In the genomic region with DNA sequence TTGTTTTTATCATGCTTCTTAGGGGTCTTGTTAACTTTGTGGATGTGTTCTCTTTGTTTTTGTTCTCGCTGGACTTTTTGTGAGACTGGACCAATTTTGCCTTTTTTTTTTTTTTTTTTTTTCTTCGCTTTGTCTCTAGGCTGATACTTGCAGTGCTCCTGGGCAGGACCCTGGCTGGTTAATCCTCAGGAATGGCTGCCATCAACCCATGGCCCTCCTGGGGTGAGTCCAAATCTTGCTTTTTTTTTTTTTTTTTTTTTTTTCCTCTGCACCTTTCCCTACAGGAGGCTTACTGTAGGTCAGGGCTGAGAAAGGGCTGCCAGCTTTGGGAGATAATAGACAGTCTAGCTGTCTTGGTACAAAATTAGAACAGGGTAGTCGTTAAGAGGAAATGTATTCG, we compare ENCODE assay signal across 9 mouse cellular contexts. TPM values are rescaled to one million over a fixed set of nuclear protein-coding genes. Genes with fewer than 3 reads are reported as not detected.
DNase-seq lines count a peak whose midpoint lies in the region; ATAC-seq lines count a peak whose summit lies in the region.
"Had no signal": no experiment of that assay in that cellular context is flagged by ENCODE, and none has a peak within 500 bp of the region (broad histone marks: within the 10 kb centered on the region; RNA-seq: fewer than 3 reads in every experiment).

No protein-coding gene starts in this region.

- peak overlapping the region; percentile 79; the same call in 1 of the 2 replicates for H3K9ac ChIP-seq in lung, embryonic 15.5 days
- H3K9ac ChIP-seq in limb, embryonic 13.5 days, result peak overlapping the region; percentile 97
- no peak overlapping the region for H3K9ac ChIP-seq in stomach, embryonic 15.5 days

- 73% methylated on average over 4 of the region's 4 CpGs for WGBS in lung, embryonic 15.5 days
- 70% methylated on average over 4 of the region's 4 CpGs for WGBS in forebrain, embryonic 10.5 days
- 81% methylated on average over 4 of the region's 4 CpGs for WGBS in limb, embryonic 13.5 days
- WGBS in stomach, embryonic 15.5 days, result 63% methylated on average over 4 of the region's 4 CpGs

- H3K36me3 ChIP-seq in lung, embryonic 15.5 days, result peaks cover 44% of the 10 kb centered on the region
- H3K36me3 ChIP-seq in forebrain, embryonic 10.5 days (replicated peaks), result peaks cover 51% of the 10 kb centered on the region
- peaks cover 45% of the 10 kb centered on the region for H3K36me3 ChIP-seq in limb, embryonic 13.5 days
- peaks cover 41% of the 10 kb centered on the region for H3K36me3 ChIP-seq in stomach, embryonic 15.5 days

- H3K27ac ChIP-seq in lung, embryonic 15.5 days, result no peak overlapping the region
- peak overlapping the region; percentile 93 for H3K27ac ChIP-seq in forebrain, embryonic 10.5 days
- H3K27ac ChIP-seq in limb, embryonic 13.5 days, result no peak overlapping the region
- no peak overlapping the region for H3K27ac ChIP-seq in stomach, embryonic 15.5 days

- no peaks in the 10 kb centered on the region for H3K27me3 ChIP-seq in lung, embryonic 15.5 days
- H3K27me3 ChIP-seq in forebrain, embryonic 10.5 days (ENCODE audit: poor library complexity, severe bottlenecking), result no peaks in the 10 kb centered on the region
- H3K27me3 ChIP-seq in limb, embryonic 13.5 days, result no peaks in the 10 kb centered on the region
- no peaks in the 10 kb centered on the region for H3K27me3 ChIP-seq in stomach, embryonic 15.5 days (replicated peaks)

- peak overlapping the region; percentile 60 for H3K4me3 ChIP-seq in lung, embryonic 15.5 days
- H3K4me3 ChIP-seq in forebrain, embryonic 10.5 days, result peak overlapping the region; percentile 90
- peak overlapping the region; percentile 78 for H3K4me3 ChIP-seq in limb, embryonic 13.5 days
- H3K4me3 ChIP-seq in stomach, embryonic 15.5 days (replicated peaks), result peak overlapping the region; percentile 89

- no peak for DNase-seq in lung, postnatal 10 days
- DNase-seq in forebrain, embryonic 10.5 days (ENCODE audit: extremely low spot score, low spot score), result no peak
- DNase-seq in left cerebral cortex, postnatal 10 days (ENCODE audit: extremely low spot score in 1 of 2, low spot score in 2 of 2), result no peak
- DNase-seq: right cerebral cortex, postnatal 4 days had no signal

- H3K9me3 ChIP-seq in lung, embryonic 15.5 days, result peaks cover 12% of the 10 kb centered on the region; the same call in 1 of the 2 replicates
- peaks cover 44% of the 10 kb centered on the region for H3K9me3 ChIP-seq in forebrain, embryonic 10.5 days
- peaks cover 26% of the 10 kb centered on the region for H3K9me3 ChIP-seq in limb, embryonic 13.5 days
- no peaks in the 10 kb centered on the region for H3K9me3 ChIP-seq in stomach, embryonic 15.5 days

- H3K4me1 ChIP-seq in lung, embryonic 15.5 days, result no peaks in the 10 kb centered on the region
- H3K4me1 ChIP-seq in forebrain, embryonic 10.5 days, result no peaks in the 10 kb centered on the region
- 0 out of 2 replicates have a peak, but pooled peaks cover 5% of the 10 kb centered on the region for H3K4me1 ChIP-seq in limb, embryonic 13.5 days
- no peaks in the 10 kb centered on the region for H3K4me1 ChIP-seq in stomach, embryonic 15.5 days

- intact Hi-C loops in left cerebral cortex, postnatal 10 days (cut with DNase I), result loop anchor here (5.0 kb wide), 1 partner anchor 62 kb away; no protein-coding TSS in a partner anchor

- peak overlapping the region; percentile 51 for H3K4me2 ChIP-seq in lung, embryonic 15.5 days
- H3K4me2 ChIP-seq in limb, embryonic 13.5 days (replicated peaks), result peak overlapping the region; percentile 68
- H3K4me2 ChIP-seq in stomach, embryonic 15.5 days, result peak overlapping the region; percentile 44

- ATAC-seq in lung, embryonic 15.5 days (ENCODE audit: borderline replicate concordance, extremely low read depth, low FRiP score, low TSS enrichment), result no peak
- ATAC-seq in limb, embryonic 13.5 days (ENCODE audit: low FRiP score, low read depth), result no peak
- no peak for ATAC-seq in stomach, embryonic 15.5 days (ENCODE audit: insufficient read depth, low FRiP score, low read depth)
- ATAC-seq in monocyte, adult 5-6 weeks (replicated peaks; ENCODE audit: insufficient number of reproducible peaks, low FRiP score, low TSS enrichment, poor library complexity, severe bottlenecking), result no peak
- ATAC-seq in granulocyte monocyte progenitor cell, adult 5-6 weeks (replicated peaks; ENCODE audit: poor library complexity, severe bottlenecking), result no peak

RNA-seq across cellular contexts. Expression of a gene that starts 1.4 kb away (rescaled TPM):
- polyA plus RNA-seq in lung, embryonic 15.5 days (2015; fragmentation: Nextera tagmentation; extraction: Ambion mirVana), result 22.1 and 24.3 TPM in 2 replicates
- 32.5 and 33.3 TPM in 2 replicates for polyA plus RNA-seq in forebrain, embryonic 10.5 days (2016; fragmentation: Nextera tagmentation; extraction: Ambion mirVana)
- 26.0 and 29.8 TPM in 2 replicates for polyA plus RNA-seq in limb, embryonic 13.5 days (2015; fragmentation: Nextera tagmentation; extraction: Ambion mirVana)
- polyA plus RNA-seq in stomach, embryonic 15.5 days (2015; fragmentation: Nextera tagmentation; extraction: Ambion mirVana), result 17.5 and 17.7 TPM in 2 replicates
- 10 to 100 TPM; 14.1 to 15.5 TPM for total RNA-seq in left cerebral cortex, postnatal 10 days (2021)
- total RNA-seq in monocyte, adult 5-6 weeks (2017), result 3.6 to 10.8 TPM (median 9.3 TPM) in 3 replicates
- total RNA-seq in granulocyte monocyte progenitor cell, adult 5-6 weeks (2014; fragmentation: Nextera tagmentation), result 5.5 and 17.0 TPM in 2 replicates
- total RNA-seq in granulocyte monocyte progenitor cell, adult 5-6 weeks (2017), result 11.9 and 14.2 TPM in 2 replicates

RNA-seq across cellular contexts. Expression of a gene that starts 32.8 kb away (rescaled TPM):
- not detected in 2 replicates for polyA plus RNA-seq in lung, embryonic 15.5 days (2015; fragmentation: Nextera tagmentation; extraction: Ambion mirVana)
- polyA plus RNA-seq in forebrain, embryonic 10.5 days (2016; fragmentation: Nextera tagmentation; extraction: Ambion mirVana), result not detected in 2 replicates
- not detected in 2 replicates for polyA plus RNA-seq in limb, embryonic 13.5 days (2015; fragmentation: Nextera tagmentation; extraction: Ambion mirVana)
- polyA plus RNA-seq in stomach, embryonic 15.5 days (2015; fragmentation: Nextera tagmentation; extraction: Ambion mirVana), result not detected in 2 replicates
- not detected for total RNA-seq in left cerebral cortex, postnatal 10 days (2021)
- not detected in 3 replicates for total RNA-seq in monocyte, adult 5-6 weeks (2017)
- total RNA-seq in granulocyte monocyte progenitor cell, adult 5-6 weeks (2014; fragmentation: Nextera tagmentation), result not detected in 2 replicates
- not detected in 2 replicates for total RNA-seq in granulocyte monocyte progenitor cell, adult 5-6 weeks (2017)

RNA-seq across cellular contexts. Expression of a gene that starts 57.0 kb away (rescaled TPM):
- polyA plus RNA-seq in lung, embryonic 15.5 days (2015; fragmentation: Nextera tagmentation; extraction: Ambion mirVana), result 3.3 and 3.6 TPM in 2 replicates
- 3.0 and 3.1 TPM in 2 replicates for polyA plus RNA-seq in forebrain, embryonic 10.5 days (2016; fragmentation: Nextera tagmentation; extraction: Ambion mirVana)
- polyA plus RNA-seq in limb, embryonic 13.5 days (2015; fragmentation: Nextera tagmentation; extraction: Ambion mirVana), result 5.5 and 6.3 TPM in 2 replicates
- 3.8 and 4.0 TPM in 2 replicates for polyA plus RNA-seq in stomach, embryonic 15.5 days (2015; fragmentation: Nextera tagmentation; extraction: Ambion mirVana)
- total RNA-seq in left cerebral cortex, postnatal 10 days (2021), result 1 to 10 TPM; 8.0 to 8.1 TPM
- 1.3 to 2.5 TPM (median 1.7 TPM) in 3 replicates for total RNA-seq in monocyte, adult 5-6 weeks (2017)
- 1.2 TPM in 1 of 2 replicates, not detected in the other for total RNA-seq in granulocyte monocyte progenitor cell, adult 5-6 weeks (2014; fragmentation: Nextera tagmentation)
- total RNA-seq in granulocyte monocyte progenitor cell, adult 5-6 weeks (2017), result 0.93 and 1.7 TPM in 2 replicates
